Mouse (Mus musculus): ENCODE data around the gene Fndc4.
A peak's percentile ranks its signal among the peaks of the same experiment; 100 is the strongest.

Gene Fndc4

GRCm38 (mm10) chr5:31295606-31296141 is at the start of gene Fndc4:
TSS of gene Fndc4 (minus strand) at chr5:31296080.
- DNase-seq (ENCODE audit: extremely low spot score, low spot score): peak; percentile 77

DNA sequence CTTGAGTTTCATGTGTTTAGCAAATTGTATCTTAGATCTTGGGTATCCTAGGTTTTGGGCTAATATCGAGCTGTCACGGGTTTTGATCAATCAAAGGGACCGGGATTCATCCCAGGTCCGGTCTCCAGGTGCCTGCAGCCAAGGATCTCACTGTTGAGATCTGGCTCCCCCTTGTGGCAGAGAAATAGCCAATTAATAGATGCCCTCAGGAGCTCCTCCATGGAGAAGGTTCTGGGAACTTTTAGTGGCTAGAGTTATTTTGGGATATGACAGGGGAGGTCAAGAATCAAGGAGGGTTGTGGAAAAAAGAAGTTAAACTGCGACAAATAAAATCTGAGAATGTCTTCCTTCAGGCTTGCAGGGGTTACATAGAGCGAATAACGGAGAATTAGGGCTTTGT is 32.4 kb upstream of the Fndc4 start:
- DNase-seq (ENCODE audit: extremely low spot score, low spot score): peak; percentile 39

DNA sequence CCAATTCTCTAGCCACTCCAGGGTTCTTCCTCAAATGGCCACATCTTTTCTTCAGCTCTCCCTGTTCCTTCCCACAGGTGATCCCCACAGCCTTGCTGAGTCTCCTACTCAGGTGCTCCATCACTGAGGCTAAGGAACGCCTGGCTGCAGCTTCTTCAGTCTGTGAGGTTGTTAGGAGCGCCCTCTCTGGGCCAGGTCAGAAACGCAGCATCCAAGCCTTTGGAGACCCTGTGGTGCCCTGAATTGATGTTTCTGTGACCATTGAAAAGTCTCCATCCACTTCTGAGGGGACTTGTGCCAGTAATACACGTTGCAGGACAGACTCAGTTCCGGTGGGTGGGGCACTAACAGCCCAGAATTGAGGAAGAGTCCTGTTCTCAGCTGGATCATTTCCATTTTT is 31.0 kb upstream of the Fndc4 start:
- no peak for DNase-seq (ENCODE audit: extremely low spot score, low spot score)

DNA sequence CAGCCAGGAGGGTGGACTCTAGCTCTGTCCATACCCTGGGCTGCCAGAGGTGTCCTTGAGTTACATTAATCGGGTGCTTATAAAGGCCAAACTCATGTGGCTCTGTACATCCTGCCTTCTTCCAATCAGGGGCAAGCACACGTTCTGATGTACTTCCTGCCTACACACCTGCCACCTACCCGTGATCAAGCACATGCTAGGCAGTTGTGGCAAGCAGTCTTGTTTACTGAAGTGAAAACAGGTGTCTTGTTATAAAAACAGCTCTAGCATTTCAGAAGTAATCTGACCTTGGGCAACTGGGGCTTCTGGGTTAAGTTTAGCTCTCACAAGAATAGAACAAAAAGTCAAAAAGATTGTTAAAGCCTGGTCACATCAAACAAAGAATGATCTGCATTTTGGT is 28.2 kb upstream of the Fndc4 start:
- no peak for DNase-seq (ENCODE audit: extremely low spot score, low spot score)

GRCm38 (mm10) chr5:31322776-31323175 is 26.9 kb upstream of the Fndc4 start:
- no peak for DNase-seq (ENCODE audit: extremely low spot score, low spot score)

DNA sequence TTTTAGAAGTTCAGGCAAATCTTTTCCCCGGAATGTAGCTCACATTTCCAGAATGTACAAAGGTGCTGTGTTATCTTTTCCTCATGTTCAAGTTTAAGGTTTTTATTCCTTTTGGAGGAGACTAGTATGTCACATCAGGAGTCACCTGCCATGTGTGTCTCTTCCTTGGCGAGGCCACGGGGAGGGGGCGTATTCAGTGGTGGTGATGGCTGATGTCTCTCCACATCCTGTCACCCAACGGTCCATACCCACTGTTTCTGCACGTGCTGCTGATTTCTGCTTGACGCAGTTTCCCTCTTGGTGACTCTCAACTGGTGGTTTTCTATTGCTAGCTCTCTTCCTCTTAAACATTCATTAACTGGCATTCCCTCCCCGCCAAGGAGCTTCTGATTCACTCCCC is 16.9 kb upstream of the Fndc4 start:
- DNase-seq (ENCODE audit: extremely low spot score, low spot score): no peak

DNA sequence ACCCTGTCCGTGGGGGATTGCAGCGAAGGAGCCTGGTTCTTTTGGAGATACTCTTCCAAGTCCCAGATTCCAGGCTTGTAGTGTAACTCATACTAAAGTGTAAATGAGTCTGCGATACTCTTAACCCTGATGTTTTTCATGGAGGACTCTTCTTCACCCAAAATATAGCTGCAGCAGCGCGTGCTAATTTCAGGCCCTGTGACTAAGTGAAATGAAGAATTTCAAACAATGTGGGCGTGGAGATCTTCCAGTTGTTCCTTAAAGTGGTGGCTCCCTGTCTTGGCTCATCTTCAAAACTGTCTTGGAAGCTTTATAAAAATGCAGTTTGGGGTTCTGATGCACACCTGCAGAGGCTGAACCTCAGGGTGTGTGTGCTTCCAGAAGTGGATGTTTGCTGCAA is 7.2 kb upstream of the Fndc4 start:
- DNase-seq (ENCODE audit: extremely low spot score, low spot score): no peak

- DNase-seq (ENCODE audit: extremely low spot score, low spot score): no peak
Observed at GRCm38 (mm10) chr5:31301866-31302265, 6.0 kb upstream of the Fndc4 start.

DNA sequence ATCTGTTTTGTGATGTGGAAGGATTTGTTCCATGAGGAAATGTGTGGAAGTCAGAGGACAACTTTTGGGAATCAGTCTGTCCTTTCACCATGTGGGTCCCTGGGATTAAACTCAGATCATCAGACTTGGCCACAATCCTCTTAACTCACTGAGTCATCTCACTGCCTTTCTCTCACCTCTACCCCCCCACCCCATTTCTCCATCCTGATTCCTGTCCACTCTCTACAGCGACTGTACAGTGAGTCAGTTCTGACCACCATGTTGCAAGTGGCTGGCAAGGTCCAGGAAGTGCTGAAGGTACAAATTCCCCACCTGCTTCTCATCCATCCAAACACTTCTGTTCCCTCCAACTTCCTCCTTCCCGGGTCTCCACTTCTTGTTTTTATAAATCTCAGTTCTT is 2.6 kb upstream of the Fndc4 start:
- DNase-seq (ENCODE audit: extremely low spot score, low spot score): no peak

DNA sequence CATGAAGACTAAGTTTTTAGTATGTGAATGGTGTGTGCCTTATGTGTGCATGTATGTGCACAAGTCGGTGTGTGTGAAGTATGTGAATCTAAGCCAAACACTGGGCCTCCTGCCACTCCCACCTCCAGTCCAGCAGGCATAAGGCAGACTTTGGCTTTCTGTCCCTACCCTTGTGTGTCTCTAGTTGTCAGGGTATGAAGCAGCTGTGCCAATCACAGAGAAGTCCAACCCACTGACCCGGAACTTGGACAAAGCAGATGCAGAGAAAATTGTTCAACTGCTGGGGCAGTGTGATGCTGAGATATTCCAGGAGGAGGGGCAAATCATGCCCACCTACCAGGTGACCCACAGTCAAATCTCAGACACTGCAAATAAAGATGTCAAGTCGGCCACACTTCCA is 2.1 kb upstream of the Fndc4 start:
- no peak for DNase-seq (ENCODE audit: extremely low spot score, low spot score)

GRCm38 (mm10) chr5:31297047-31297757 is 1.3 kb upstream of the Fndc4 start, which contains the start of gene Gckr:
TSS of gene Gckr (plus strand) at chr5:31297443.
- DNase-seq (ENCODE audit: extremely low spot score, low spot score): no peak

DNA sequence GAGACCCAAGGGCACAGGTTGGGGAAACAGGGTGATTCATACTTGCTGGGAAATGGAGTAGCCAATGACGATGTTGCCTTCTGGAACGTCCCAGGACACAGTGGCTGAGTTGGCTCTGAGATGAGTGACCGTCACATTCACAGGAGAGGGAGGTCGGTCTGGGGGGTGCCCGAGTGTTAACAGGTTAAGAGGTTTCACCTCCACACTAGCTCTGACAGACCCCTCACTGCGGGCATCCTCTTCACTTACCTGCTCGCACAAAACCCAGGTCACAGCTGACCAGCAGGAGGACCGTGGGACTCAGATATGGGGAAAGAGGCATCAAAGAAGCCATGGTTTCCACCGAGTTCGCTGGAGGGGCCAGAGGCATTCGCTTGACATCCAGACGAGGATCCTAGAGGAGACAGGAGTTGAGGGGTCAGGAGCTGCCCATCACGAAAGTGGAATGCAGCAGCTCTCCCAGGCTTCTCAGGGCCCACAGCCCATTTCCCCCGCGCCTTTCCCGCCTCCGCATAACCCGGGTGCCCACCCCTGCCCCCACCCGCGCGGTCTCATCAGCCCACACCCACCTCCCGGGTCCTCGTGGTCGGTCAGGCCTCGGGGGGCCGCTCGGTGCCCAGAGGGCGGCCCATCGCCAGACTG is 795 bp downstream of the Fndc4 start:
- no peak for DNase-seq (ENCODE audit: extremely low spot score, low spot score)

DNA sequence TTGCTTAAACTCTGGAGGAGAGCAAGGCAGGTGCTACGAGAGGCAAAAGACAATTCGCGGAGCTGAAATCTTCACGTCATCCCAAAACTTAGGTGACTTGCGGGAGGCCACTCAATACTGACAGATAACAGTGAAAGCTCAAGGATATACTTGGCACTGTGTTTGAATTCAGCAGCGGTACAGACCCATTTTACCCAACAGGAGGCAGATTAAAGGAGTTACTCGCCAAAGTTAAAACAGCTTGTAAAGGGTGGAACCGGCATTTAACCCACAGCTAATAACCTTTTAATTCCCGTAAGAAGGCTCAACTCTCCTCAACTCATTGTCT is 4.6 kb downstream of the Fndc4 start:
- no peak for DNase-seq (ENCODE audit: extremely low spot score, low spot score)

GRCm38 (mm10) chr5:31290521-31291360 is 5.1 kb downstream of the Fndc4 start, which contains the start of gene Ift172:
TSS of gene Ift172 (minus strand) at chr5:31291116.
- peak; percentile 94 for DNase-seq (ENCODE audit: extremely low spot score, low spot score)

GRCm38 (mm10) chr5:31289626-31290230 is 6.2 kb downstream of the Fndc4 start:
- no peak for DNase-seq (ENCODE audit: extremely low spot score, low spot score)

- no peak for DNase-seq (ENCODE audit: extremely low spot score, low spot score)
Observed at GRCm38 (mm10) chr5:31288655-31289054, 7.2 kb downstream of the Fndc4 start.

DNA sequence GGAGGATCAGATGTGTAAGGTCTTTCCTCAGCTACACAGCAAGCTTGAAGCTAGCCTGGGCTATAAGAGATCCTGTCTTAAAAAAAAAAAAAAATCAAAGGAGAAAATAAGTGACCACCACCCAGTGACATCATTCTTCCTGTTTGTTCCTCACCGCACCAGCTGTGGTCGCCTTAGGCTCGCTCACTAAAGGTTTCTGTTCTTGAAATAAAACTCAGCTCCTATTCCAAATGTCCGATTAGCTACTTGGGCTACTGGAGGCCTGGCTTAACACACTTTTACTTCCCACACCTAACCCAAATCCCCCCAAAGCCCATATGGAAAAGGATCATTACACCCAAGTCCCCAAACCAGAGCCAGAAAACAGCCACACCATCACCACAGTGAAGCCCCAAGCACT is 7.7 kb downstream of the Fndc4 start:
- DNase-seq (ENCODE audit: extremely low spot score, low spot score): no peak

DNA sequence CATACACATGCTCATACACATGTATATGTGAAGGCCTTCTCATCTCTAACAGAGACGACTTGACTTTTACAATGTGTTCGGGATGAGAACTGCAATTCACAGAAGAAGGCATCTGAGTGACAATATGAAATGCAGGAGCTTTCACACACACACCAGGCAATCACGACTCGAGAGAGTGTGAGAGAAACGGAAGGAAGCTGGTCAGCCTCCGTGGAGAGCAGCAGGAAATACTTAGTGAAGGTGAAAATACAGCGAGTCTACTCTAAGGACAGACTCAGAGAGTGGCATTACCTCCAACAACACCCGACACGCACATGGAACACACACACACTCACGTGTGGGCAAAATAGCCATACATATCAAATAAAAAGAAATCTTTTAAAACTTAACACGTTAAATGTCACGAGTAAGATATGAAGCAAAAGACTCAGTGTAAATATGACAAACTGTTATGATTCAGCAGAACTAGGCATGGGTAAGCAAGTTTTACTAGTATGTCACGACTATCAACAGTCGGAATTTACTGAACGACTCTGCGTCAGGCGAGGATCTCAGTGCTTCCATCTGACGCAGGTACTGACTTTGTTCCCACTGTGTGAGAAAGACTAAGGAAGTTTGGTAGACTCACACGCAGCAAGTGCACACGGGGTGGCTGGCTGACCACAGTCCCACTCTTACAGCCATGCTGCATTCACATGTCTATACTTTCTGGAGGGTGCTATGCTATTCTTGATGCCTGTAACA is 16.5 kb downstream of the Fndc4 start:
- no peak for DNase-seq (ENCODE audit: extremely low spot score, low spot score)

DNA sequence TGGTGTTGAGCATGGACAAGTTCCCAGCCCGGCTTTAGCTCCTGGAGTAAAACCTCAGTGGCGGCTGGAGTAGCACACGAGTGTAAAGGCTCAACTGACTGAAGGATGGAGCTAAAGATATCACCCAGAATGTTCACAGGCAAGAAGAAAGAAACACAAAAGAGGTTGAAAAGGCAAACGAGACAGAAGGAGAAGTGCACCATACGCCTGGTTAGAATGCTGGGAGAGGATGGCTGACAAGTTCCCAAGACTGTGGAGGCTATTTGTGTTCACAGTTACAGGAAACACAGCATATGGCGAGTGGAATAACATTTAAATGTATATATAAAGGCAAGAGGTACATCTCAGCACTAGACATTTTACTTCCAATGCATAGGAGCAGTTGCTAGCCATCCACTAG is 22.9 kb downstream of the Fndc4 start:
- DNase-seq (ENCODE audit: extremely low spot score, low spot score): no peak

DNA sequence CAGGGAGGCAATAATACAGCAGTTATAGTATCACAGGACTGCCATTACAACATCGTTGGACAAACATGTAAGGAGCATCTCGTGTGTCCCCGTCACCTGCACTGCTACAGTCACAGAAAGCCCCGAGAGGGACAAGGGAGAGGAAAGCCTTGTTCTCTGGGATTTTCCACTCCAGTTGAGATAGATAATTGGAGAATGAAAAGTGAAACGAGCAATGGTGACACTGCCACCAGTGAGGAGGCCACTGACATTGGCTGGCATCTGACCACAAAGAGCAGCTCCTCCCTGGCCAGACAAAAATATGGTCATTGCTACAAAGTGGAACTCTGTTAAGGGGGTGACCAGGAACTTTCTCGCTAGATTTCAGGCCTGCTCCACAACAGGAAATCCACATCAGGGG is 28.2 kb downstream of the Fndc4 start:
- DNase-seq (ENCODE audit: extremely low spot score, low spot score): no peak

DNA sequence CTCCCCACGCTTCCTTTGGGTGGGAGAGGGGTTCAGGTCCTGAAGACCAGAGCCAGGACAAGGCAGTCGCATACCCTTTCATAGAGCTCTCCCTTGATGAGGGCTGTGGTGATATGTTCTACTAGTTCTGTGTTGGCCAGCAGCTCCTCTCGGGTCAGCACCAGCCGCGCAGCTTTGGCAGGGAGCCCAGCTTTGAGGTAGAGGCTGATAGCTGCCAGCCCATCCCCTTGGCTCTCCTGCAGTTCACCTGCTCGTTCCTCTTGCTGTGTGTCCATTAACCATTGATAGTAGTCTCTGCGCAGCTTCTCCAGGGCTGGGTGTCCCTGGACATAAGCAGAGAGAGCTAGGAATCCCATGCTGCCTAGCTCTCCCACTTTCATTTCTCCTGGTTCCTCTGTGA is 29.8 kb downstream of the Fndc4 start:
- no peak for DNase-seq (ENCODE audit: extremely low spot score, low spot score)
